Mouse (Mus musculus) thymus, adult 2 months (tissue): ENCODE measurements at regions not wholly inside any gene's neighbourhood (a gene's known extent, or its start where the extent isn't known, plus 50 kb on each side); places are given as distances from the start of the nearest gene placed in this dataset.

ENCODE experiments used
- CTCF ChIP-seq: fragments of 200-500 bp; IDR thresholded peaks from 2 replicates; pipeline ENCODE4 v1.5.1; 2012; ENCODE audit warnings: mild to moderate bottlenecking, control low read depth, low read length, moderate library complexity, borderline replicate concordance; ENCODE audit not compliant: control insufficient read depth, poor library complexity, insufficient read depth; ENCODE audit errors: extremely low read depth
- POLR2A ChIP-seq: fragments of 200-500 bp; IDR thresholded peaks from 2 replicates; pipeline ENCODE4 v1.6.1; 2012; ENCODE audit warnings: mild to moderate bottlenecking, low read length, control low read depth, moderate library complexity; ENCODE audit not compliant: control insufficient read depth, poor library complexity, insufficient read depth; ENCODE audit errors: extremely low read depth

- TF ChIP-seq CTCF (no peak), POLR2A (no peak)
Measured at GRCm38 (mm10) chr12:107146608-107147121, 341.8 kb upstream of the 3110018I06Rik start.
